Mouse (Mus musculus) stomach, embryonic 15.5 days (tissue): ENCODE measurements around the gene Eno2. TPM values are rescaled to one million over a fixed set of nuclear protein-coding genes. Genes with fewer than 3 reads are reported as not detected.

Experiments used
- ATAC-seq: fragments of 200-750 bp; cut with Nextera tagmentation; 2 replicates; pipeline ENCODE4 v1.8.0; 2017; ENCODE audit warnings: low read depth, moderate number of reproducible peaks, moderate TSS enrichment; ENCODE audit not compliant: insufficient read depth, low FRiP score
- H3K27ac ChIP-seq: fragments of 300-500 bp; sonication (generic); 2 replicates; pipeline ENCODE4 v1.5.1; 2015; ENCODE audit warnings: mild to moderate bottlenecking, inconsistent platforms
- H3K27me3 ChIP-seq: fragments of 300-500 bp; sonication (generic); replicated peaks from 2 replicates; pipeline ENCODE4 v1.6.1; 2015; ENCODE audit warnings: inconsistent platforms
- H3K36me3 ChIP-seq: fragments of 300-500 bp; sonication (generic); 2 replicates; pipeline ENCODE4 v1.6.1; 2015; ENCODE audit warnings: inconsistent platforms
- H3K4me1 ChIP-seq: fragments of 300-500 bp; sonication (generic); 2 replicates; pipeline ENCODE4 v1.6.1; 2015; ENCODE audit warnings: inconsistent platforms
- H3K4me2 ChIP-seq: fragments of 300-500 bp; sonication (generic); 2 replicates; pipeline ENCODE4 v1.6.1; 2015; ENCODE audit warnings: mild to moderate bottlenecking, inconsistent platforms
- H3K4me3 ChIP-seq: fragments of 300-500 bp; sonication (generic); replicated peaks from 2 replicates; pipeline ENCODE4 v1.5.1; 2015; ENCODE audit warnings: inconsistent platforms
- H3K9ac ChIP-seq: fragments of 300-500 bp; sonication (generic); 2 replicates; pipeline ENCODE4 v1.6.1; 2015; ENCODE audit warnings: inconsistent platforms
- H3K9me3 ChIP-seq: fragments of 300-500 bp; sonication (generic); 2 replicates; pipeline ENCODE4 v1.6.1; 2016; ENCODE audit warnings: inconsistent platforms
- WGBS: fragments of 180-500 bp; shearing (Covaris S2); methylation state at CpG from one replicate; pipeline ENCODE4 v1.1.7; 2015; 5-methylcytosine and 5-hydroxymethylcytosine counted together
- polyA plus RNA-seq: library from polyadenylated mRNA; unstranded; fragments of >200 nt; fragmentation: Nextera tagmentation; extraction: Ambion mirVana; gene quantifications from 2 replicates; pipeline ENCODE4 v1.2.1, GENCODE M21; 2015

Eno2 gene
- 5.3 and 6.9 TPM in 2 replicates for polyA plus RNA-seq

DNA sequence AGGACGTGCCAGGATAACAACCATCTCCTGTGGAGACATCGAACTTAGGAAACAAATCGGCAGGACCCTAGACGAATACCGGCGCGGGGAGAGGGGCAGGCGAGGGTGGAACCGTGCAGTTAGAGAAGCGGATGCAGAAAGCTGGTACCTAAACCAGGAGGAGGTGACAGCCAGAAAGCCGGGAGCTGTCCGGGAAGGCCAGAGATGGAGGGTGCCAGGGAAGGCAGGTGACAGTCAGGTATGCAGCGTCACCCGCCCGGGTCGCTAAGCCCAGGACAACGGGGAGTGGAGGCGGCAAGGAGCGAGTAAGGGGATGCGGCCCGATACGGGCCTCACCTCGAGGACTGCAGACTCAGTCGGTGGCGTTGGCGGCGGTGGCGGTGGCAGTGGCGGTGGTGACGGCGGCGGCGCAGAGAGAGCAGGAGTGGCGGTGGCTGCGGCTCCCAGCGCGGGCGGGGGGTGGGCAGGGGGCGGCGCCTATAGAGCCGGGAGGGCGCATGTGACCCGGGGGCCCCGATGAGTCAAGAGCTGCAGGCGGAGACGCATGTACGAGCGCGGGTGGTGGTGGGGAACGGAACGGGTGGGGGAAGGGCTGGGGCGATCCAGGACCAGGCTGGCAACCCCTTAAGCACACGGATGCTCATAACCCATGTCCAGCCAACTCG lies at the start of gene Eno2:
TSS of gene Eno2 (minus strand) at position 573 of the 665 bp plus-strand sequence.
- peak; percentile 67; the same call in 1 of the 2 replicates for ATAC-seq
- no peak within 1 kb of the TSS for H3K27ac ChIP-seq
- H3K4me2 ChIP-seq = peak within 1 kb of the TSS; percentile 95
- H3K36me3 ChIP-seq = no peaks in the 10 kb centered on the region
- H3K9ac ChIP-seq = peak within 1 kb of the TSS; percentile 43
- 1% methylated on average over 52 of the region's 54 CpGs for WGBS
- H3K27me3 ChIP-seq = peaks cover 7% of the 10 kb centered on the region; the same call in 1 of the 2 replicates
- no peaks in the 10 kb centered on the region for H3K9me3 ChIP-seq
- peaks cover 18% of the 10 kb centered on the region for H3K4me1 ChIP-seq
- peak within 1 kb of the TSS; percentile 56 for H3K4me3 ChIP-seq

DNA sequence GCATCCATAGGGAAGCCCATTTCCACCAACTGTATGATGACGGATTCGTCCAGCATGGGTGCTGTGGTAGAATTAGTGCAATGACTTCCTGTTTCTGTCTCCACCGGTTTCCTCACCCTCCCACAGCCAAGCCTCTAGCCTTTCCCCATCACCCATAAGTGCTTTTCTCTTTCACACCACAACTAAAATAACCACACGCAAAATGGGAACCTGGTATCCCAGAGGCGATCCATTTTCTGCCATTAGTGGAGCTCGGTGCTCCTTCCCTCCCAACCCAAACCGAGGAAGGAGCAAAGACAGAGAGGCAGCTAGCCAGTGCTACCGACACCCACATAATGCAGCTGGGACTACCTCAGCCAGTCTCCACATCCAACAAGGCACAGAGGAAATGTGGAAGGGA lies 48.5 kb upstream of the Eno2 start:
- peaks cover 53% of the 10 kb centered on the region for H3K36me3 ChIP-seq
- H3K27ac ChIP-seq = no peak overlapping the region
- H3K4me1 ChIP-seq = peaks cover 9% of the 10 kb centered on the region
- 85% methylated on average over 8 of the region's 8 CpGs for WGBS
- H3K27me3 ChIP-seq = no peaks in the 10 kb centered on the region
- no peak overlapping the region for H3K4me2 ChIP-seq
- H3K9ac ChIP-seq = no peak overlapping the region
- no peak for ATAC-seq
- no peak overlapping the region for H3K4me3 ChIP-seq
- no peaks in the 10 kb centered on the region for H3K9me3 ChIP-seq

DNA sequence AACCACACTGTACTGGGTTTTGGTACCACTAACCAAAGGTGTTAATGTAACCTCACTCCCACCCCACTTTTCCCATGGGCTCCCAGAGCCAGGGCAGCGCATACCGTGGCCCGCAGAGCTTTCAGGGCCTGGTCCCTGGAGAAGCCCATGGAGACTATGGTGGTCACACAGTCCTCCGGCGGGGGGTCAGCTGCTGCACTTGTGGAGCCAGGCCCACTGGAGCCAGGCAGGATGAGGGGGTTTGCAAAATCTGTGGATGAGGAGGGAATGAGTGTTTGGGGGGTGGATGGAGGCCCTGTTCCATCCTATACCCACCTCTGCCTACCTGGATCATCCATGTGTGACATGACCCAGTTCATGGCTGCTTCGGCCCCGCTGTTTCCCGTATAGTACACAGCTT lies 48.1 kb upstream of the Eno2 start:
- ATAC-seq = no peak
- Histone ChIP-seq H3K9ac (no peak overlapping the region), H3K9me3 (no peaks in the 10 kb centered on the region), H3K36me3 (peaks cover 53% of the 10 kb centered on the region), H3K4me1 (peaks cover 12% of the 10 kb centered on the region), H3K27me3 (no peaks in the 10 kb centered on the region), H3K4me2 (no peak overlapping the region), H3K4me3 (no peak overlapping the region), H3K27ac (no peak overlapping the region)
- 97% methylated on average over 8 of the region's 8 CpGs for WGBS

DNA sequence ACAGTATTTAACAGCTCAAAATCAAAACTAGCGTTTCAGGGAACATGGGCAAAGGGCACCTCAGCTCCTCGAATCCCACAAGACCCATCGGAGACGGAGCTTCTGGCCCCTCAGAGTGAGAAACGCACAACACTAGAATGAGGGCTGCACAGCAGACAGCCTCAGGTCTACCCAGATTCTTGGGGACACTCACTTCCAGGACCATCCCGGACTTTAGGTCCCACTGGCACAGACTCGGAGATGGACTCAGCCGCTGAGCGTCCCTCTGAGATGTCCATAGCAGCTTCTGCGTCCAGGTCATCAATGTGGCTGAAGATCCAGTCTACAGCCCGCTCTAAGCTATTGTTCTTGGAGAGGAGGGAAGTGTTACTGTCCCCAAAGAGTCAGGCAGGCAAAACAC lies 47.7 kb upstream of the Eno2 start:
- 94% methylated on average over 11 of the region's 11 CpGs for WGBS
- H3K36me3 ChIP-seq = peaks cover 53% of the 10 kb centered on the region

DNA sequence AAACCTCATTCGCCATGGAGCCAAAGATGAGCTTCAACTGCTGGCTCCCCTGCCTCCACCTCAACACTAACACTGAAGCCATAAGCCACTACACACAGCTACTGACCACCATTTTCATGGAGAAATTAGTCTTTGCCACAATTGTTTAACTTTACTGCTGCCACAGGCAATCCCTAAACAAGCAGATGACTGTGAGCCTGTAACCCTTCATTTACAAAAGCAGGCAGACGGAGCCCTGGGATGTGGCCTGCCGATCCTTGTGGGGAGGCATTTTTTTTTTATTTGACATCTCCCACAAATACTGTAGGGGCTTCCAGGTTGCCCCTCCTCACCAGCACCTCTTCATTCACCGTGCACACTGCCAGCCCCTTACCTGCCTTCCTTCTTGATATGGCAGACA lies 47.1 kb upstream of the Eno2 start:
- Histone ChIP-seq H3K9me3 (no peaks in the 10 kb centered on the region), H3K4me1 (peaks cover 21% of the 10 kb centered on the region), H3K4me2 (no peak overlapping the region), H3K27ac (no peak overlapping the region), H3K4me3 (no peak overlapping the region), H3K36me3 (peaks cover 53% of the 10 kb centered on the region), H3K9ac (no peak overlapping the region), H3K27me3 (no peaks in the 10 kb centered on the region)
- WGBS = 73% methylated on average over 4 of the region's 4 CpGs
- ATAC-seq = no peak

More for the DNA sequence above, 47.7 kb upstream of the Eno2 start:
- Histone ChIP-seq H3K4me1 (peaks cover 16% of the 10 kb centered on the region), H3K27me3 (no peaks in the 10 kb centered on the region), H3K4me2 (no peak overlapping the region), H3K4me3 (no peak overlapping the region), H3K27ac (no peak overlapping the region), H3K9ac (no peak overlapping the region), H3K9me3 (no peaks in the 10 kb centered on the region)
- ATAC-seq = no peak

DNA sequence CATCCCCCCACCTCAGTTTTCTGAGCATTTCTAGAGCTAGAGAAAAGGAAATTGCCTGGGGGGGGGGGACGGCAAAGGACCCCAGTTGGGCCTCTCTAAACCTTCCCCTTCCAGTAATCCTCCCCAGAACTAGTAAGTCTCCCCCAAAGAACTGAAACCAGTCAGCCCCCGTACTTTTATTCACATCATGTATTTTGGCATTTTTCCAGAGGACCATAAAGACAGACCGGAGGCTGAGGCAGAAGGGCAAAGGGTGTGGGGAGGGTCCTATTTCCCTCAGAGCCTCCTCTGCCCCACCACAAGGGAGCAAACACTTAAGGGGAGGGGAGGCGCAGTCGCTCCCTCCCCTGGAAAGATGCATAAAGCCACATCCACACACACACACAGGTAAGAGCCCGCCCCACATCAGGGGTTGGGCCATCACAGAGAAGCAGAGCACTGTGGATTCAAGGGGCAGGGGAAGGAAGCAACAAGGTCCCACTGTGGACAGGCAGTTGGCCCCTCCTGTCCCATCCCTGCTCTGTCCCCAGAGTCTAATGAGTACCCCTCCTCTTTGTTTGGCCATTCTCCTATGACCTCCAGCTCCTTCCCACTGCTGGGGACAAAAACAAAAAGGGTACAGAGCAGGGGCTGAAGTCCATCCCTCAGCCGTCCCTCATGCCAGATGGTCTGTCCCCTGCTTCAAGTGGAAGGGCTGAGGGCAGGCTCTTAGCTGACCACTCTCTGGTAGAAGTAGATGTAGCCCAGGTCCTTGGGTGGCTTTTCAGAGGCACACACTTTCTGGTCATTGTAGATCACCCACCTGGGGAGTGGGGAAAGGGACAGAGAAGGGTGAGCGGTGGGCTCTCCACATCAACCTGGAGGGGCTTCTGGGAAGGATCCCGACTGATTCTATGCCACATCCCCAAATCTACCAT lies 45.6 kb upstream of the Eno2 start:
- no peak overlapping the region for H3K4me3 ChIP-seq
- no peak for ATAC-seq
- H3K36me3 ChIP-seq = peaks cover 49% of the 10 kb centered on the region
- no peak overlapping the region for H3K9ac ChIP-seq
- peaks cover 30% of the 10 kb centered on the region for H3K4me1 ChIP-seq
- H3K27me3 ChIP-seq = no peaks in the 10 kb centered on the region
- 67% methylated on average over 9 of the region's 9 CpGs for WGBS
- no peaks in the 10 kb centered on the region for H3K9me3 ChIP-seq
- no peak overlapping the region for H3K27ac ChIP-seq
- H3K4me2 ChIP-seq = 0 out of 2 replicates have a peak overlapping the region, but pooled peaks have one; percentile 79

DNA sequence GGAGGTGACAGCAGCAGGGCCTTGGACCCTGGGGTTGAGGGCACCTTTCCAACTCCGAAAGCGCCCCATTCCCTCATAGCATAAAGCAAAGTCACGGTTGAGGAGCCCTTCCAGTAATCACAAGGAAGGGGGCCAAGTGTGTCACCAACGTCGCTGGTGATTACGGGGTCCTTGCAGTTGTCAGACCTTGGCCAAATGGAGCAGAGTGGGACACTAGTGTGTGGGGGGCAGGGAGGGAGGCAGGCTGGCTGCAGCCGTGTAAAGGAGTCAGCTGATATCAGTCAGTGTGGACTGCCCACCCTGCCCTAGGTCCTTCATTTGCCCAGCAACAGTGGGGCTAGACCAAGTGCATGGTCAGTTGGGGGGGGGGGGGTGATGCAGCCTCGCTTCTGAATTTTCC lies 45.0 kb upstream of the Eno2 start:
- H3K4me3 ChIP-seq = peak overlapping the region; percentile 68
- peak overlapping the region; percentile 79 for H3K4me2 ChIP-seq
- no peaks in the 10 kb centered on the region for H3K27me3 ChIP-seq
- H3K27ac ChIP-seq = peak overlapping the region; percentile 92; the same call in 1 of the 2 replicates
- peak overlapping the region; percentile 34; the same call in 1 of the 2 replicates for H3K9ac ChIP-seq
- peaks cover 43% of the 10 kb centered on the region for H3K36me3 ChIP-seq
- H3K4me1 ChIP-seq = peaks cover 36% of the 10 kb centered on the region
- H3K9me3 ChIP-seq = no peaks in the 10 kb centered on the region
- peak; percentile 15; the same call in 1 of the 2 replicates for ATAC-seq
- WGBS = 37% methylated on average over 8 of the region's 8 CpGs

DNA sequence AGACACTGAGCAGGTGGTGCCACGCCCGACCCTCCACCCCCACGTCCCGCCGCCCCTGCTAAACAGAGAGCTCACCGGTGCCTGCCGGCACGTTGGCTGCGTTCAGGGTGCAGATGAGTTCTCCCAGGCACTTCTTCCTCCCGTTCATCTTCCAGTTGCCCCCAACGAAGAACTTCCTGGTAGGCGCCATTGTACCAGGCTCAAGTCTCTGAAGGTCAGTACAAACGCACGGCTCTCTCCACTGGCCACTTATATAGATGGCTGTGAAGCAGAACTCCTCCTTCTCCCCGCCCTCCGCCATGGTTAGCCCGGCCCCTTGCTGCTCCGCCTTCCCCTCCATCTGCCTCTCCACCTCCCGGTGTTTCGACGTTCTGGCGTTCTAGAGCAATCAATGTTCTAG lies 44.5 kb upstream of the Eno2 start, which contains the start of gene Tpi1:
TSS of gene Tpi1 (minus strand) at position 364 of the 400 bp plus-strand sequence.
- Histone ChIP-seq H3K27ac (peak within 1 kb of the TSS; percentile 92), H3K9ac (peak within 1 kb of the TSS; percentile 80), H3K27me3 (no peaks in the 10 kb centered on the region), H3K4me1 (peaks cover 39% of the 10 kb centered on the region), H3K4me2 (peak within 1 kb of the TSS; percentile 79), H3K9me3 (no peaks in the 10 kb centered on the region), H3K36me3 (peaks cover 39% of the 10 kb centered on the region), H3K4me3 (peak within 1 kb of the TSS; percentile 68)
- peak; percentile 89 for ATAC-seq
- under 1% methylated on average over 22 of the region's 22 CpGs for WGBS

DNA sequence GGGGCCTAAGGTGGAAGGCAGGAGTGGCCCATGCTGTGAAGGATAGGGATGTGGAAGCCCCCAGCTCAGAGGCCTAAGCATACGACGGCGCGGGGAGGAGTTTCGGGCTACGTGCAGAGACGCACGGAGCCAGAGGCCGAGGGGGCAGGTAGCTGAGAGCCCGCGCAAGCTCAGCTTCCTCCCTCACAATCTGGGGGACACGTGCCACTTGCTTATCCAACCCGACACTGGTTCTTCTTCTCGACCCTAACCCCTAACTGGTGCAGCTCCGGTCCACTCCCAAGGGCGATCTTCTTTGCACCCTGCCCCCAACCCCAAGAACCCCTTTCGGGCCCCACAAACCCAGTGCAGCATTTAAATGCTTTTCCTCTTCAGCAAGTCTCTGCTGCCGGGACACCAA lies 44.0 kb upstream of the Eno2 start:
- peak; percentile 59 for ATAC-seq
- Histone ChIP-seq H3K4me2 (peak overlapping the region; percentile 79), H3K4me1 (peaks cover 39% of the 10 kb centered on the region), H3K27me3 (no peaks in the 10 kb centered on the region), H3K9ac (peak overlapping the region; percentile 80), H3K4me3 (peak overlapping the region; percentile 68), H3K36me3 (peaks cover 37% of the 10 kb centered on the region), H3K27ac (peak overlapping the region; percentile 92), H3K9me3 (no peaks in the 10 kb centered on the region)
- WGBS = 0% methylated on average over 18 of the region's 18 CpGs

DNA sequence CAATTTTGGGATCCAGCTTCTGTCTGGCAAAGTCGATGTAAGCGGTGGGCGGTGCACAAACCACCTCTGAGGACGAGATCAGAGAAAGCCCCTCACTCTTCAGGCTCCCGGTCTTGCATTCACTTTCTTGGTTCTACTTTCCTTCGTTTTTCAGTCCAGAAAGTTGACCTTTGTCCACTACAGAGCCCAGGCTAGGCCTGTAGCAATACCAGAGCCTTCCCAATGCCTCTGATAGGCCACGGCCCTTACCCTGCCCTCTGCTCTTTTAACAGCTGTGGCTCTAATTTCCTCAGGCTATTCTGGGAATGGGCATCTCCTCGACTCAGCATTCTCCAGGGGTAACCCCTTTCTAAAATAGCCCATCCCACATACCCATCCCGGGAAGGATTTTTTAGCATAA lies 43.4 kb upstream of the Eno2 start:
- Histone ChIP-seq H3K4me2 (peak overlapping the region; percentile 79), H3K27ac (peak overlapping the region; percentile 92), H3K36me3 (peaks cover 30% of the 10 kb centered on the region), H3K9ac (peak overlapping the region; percentile 80), H3K4me3 (peak overlapping the region; percentile 68), H3K27me3 (no peaks in the 10 kb centered on the region), H3K4me1 (peaks cover 43% of the 10 kb centered on the region), H3K9me3 (no peaks in the 10 kb centered on the region)
- ATAC-seq = no peak
- WGBS = 19% methylated on average over 9 of the region's 9 CpGs

DNA sequence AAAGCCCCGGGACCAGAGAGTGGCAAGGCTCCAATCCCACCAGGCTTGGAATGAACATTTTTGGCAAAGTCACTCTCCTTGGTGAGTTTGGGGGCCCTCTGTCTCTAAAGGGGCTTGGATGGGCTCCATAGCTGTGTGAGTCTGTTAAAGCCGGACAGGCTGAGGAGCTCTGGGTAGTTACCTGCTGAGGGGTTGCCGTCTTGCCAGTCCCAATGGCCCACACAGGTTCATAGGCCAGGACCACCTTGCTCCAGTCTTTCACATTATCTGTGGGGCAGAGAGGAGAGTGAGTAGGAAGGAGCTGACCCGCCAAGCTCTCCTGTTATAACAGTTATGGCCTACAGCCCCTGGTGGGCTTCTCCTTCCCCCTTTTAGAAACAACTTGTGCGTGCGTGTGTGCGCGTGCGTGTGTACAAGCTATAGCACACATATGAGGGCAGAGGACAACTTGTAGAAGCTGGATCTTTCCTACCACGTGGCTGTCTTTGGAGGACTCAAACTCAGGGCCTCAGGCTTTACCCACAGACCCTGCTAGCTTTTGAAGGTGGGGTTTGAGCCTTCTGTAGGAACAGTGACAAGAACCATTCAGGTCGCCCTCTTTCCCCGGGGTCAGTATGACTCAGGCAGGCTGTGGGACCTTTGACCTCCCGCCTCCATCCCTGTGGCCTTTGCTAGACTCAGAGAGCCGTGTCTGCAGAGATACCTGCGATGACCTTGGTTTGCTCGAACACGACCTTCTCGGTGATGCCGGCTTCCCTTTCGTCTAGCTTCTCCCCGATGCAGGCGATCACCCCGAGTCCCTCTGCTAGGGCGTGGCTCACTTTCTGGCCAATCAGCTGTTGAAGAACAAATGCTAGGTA lies 42.5 kb upstream of the Eno2 start:
- H3K27ac ChIP-seq = peak overlapping the region; percentile 14; the same call in 1 of the 2 replicates
- whole genome bisulfite sequencing = 76% methylated on average over 24 of the region's 24 CpGs
- H3K9ac ChIP-seq = peak overlapping the region; percentile 80; the same call in 1 of the 2 replicates
- peaks cover 21% of the 10 kb centered on the region for H3K36me3 ChIP-seq
- H3K4me3 ChIP-seq = peak overlapping the region; percentile 68
- H3K27me3 ChIP-seq = no peaks in the 10 kb centered on the region
- ATAC-seq = no peak
- peak overlapping the region; percentile 79 for H3K4me2 ChIP-seq
- no peaks in the 10 kb centered on the region for H3K9me3 ChIP-seq
- peaks cover 44% of the 10 kb centered on the region for H3K4me1 ChIP-seq
